Mouse (Mus musculus) spleen, adult 2 months (tissue): ENCODE data around the gene Iqcn.

Experiments used
- CTCF ChIP-seq: fragments of 200-500 bp; IDR thresholded peaks from 2 replicates; pipeline ENCODE4 v1.5.1; 2011; ENCODE audit warnings: mild to moderate bottlenecking, inconsistent platforms; ENCODE audit not compliant: insufficient read depth, insufficient read length, insufficient replicate concordance; ENCODE audit errors: extremely low read depth
- POLR2A ChIP-seq: fragments of 200-500 bp; IDR thresholded peaks from 2 replicates; pipeline ENCODE4 v1.6.1; 2011; ENCODE audit warnings: low read depth, low read length, inconsistent platforms

DNA sequence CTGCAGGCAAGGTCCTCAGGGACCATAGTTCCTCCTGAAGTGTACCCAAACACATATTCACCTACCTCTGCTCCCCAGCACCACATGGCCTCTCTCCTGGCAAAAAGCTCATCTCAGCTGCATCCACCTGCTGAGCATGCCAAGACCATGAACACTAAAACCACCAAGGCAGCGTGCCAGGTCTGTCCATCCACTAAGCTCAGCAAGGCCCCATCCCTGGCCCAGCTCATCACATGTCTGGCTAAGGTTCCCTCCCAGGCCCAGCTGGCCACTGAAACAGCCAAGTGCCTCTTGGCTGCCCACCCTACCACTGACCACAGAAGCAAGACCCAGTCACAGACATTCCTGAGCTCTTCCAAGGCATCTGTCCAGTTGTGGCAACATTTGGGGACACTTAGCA is 7.0 kb downstream of the Iqcn start:
- TF ChIP-seq POLR2A = no peak
- TF ChIP-seq CTCF = no peak
